Mouse (Mus musculus): ENCODE measurements around the gene Phtf2.

DNA sequence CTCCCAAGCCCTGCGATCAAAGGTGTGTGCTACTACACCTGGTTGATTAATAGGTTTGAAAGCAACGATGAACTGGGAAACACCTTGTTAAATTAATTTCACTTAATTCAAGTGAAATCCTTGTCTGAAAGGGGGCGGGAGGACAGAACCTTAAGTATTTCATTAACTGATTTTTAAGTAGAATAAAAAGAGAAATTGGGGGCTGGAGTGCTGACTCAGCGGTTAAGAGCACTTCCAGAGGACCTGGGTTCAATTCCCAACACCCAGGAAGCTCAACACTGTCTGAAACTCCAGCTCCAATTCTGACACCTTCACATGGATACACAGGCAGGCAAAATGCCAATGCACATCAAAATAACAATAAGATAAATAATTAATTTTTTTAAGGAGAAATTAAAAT lies 37.0 kb upstream of the Phtf2 start:
- no peak for TF ChIP-seq CTCF (IDR thresholded peaks at IDR 0.05; ENCODE audit: control insufficient read depth, insufficient read depth, insufficient replicate concordance, low read depth, low read length)
- TF ChIP-seq POLR2A (IDR thresholded peaks at IDR 0.05; ENCODE audit: control insufficient read depth, low read depth, low read length), result no peak

All from testis, adult 2 months (tissue).